Mouse (Mus musculus) hindbrain, embryonic 13.5 days (tissue): ENCODE results near the gene Garnl3. TPM values are rescaled to one million over a fixed set of nuclear protein-coding genes. Genes with fewer than 3 reads are reported as not detected.
A peak's percentile ranks its signal among the peaks of the same experiment; 100 is the strongest.
"Not testable (repeated sequence)": the region's sequence is repeated elsewhere in the genome, so short reads cannot be mapped to it uniquely, and the experiment has no call there.

Experiments
- ATAC-seq: fragments of 200-750 bp; cut with Nextera tagmentation; 2 replicates; pipeline ENCODE4 v1.8.0; 2017; ENCODE audit warnings: moderate TSS enrichment; ENCODE audit not compliant: low FRiP score
- H3K27ac ChIP-seq: fragments of 300-500 bp; sonication (generic); 2 replicates; pipeline ENCODE4 v1.5.1; 2015; ENCODE audit warnings: inconsistent platforms, mild to moderate bottlenecking, moderate library complexity
- H3K27me3 ChIP-seq: fragments of 300-500 bp; sonication (generic); 2 replicates; pipeline ENCODE4 v1.6.1; 2015; ENCODE audit warnings: mild to moderate bottlenecking, inconsistent platforms
- H3K36me3 ChIP-seq: fragments of 300-500 bp; sonication (generic); 2 replicates; pipeline ENCODE4 v1.6.1; 2015; ENCODE audit warnings: mild to moderate bottlenecking, inconsistent platforms
- H3K4me1 ChIP-seq: fragments of 300-500 bp; sonication (generic); replicated peaks from 2 replicates; pipeline ENCODE4 v1.6.1; 2015; ENCODE audit warnings: inconsistent platforms
- H3K4me2 ChIP-seq: fragments of 300-500 bp; sonication (generic); 2 replicates; pipeline ENCODE4 v1.6.1; 2015; ENCODE audit warnings: inconsistent platforms, mild to moderate bottlenecking, moderate library complexity
- H3K4me3 ChIP-seq: fragments of 300-500 bp; sonication (generic); 2 replicates; pipeline ENCODE4 v1.5.1; 2015; ENCODE audit warnings: mild to moderate bottlenecking, inconsistent platforms
- H3K9ac ChIP-seq: fragments of 300-500 bp; sonication (generic); 2 replicates; pipeline ENCODE4 v1.6.1; 2015; ENCODE audit warnings: mild to moderate bottlenecking, inconsistent platforms
- H3K9me3 ChIP-seq: fragments of 300-500 bp; sonication (generic); 2 replicates; pipeline ENCODE4 v1.6.1; 2016; ENCODE audit warnings: inconsistent platforms
- WGBS: fragments of 180-500 bp; shearing (Covaris S2); methylation state at CpG from one replicate; pipeline ENCODE4 v1.1.7; 2015; 5-methylcytosine and 5-hydroxymethylcytosine counted together
- polyA plus RNA-seq: library from polyadenylated mRNA; unstranded; fragments of >200 nt; fragmentation: Nextera tagmentation; extraction: Ambion mirVana; gene quantifications from 2 replicates; pipeline ENCODE4 v1.2.1, GENCODE M21; 2015

Garnl3 gene
- polyA plus RNA-seq, 1 experiment from 2014 or later = 36.6 TPM

DNA sequence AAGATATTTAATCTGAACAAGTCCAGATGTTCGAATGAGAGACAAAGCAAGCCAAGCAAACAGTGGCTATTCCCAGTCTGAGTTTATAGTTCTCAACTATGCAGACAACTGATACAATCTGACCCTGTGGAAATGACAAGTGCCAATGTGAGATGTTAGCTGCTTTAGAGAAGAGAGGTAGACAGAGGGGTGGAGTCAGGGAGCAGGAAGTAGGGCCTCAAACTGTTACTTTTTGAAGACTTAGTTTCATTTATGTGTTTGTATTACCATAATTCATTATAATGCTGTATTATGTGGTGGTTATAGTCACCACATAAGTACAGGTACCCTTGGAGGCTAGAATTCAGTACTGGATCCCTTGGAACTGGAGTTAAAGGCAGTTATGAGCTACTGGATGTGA, 96.2 kb downstream of the Garnl3 start:
- WGBS = 74% methylated on average over 1 of the region's 1 CpGs
- H3K36me3 ChIP-seq = peaks cover 10% of the 10 kb centered on the region
- no peak overlapping the region for H3K4me2 ChIP-seq
- no peak overlapping the region for H3K27ac ChIP-seq
- H3K9ac ChIP-seq = no peak overlapping the region
- H3K9me3 ChIP-seq = no peaks in the 10 kb centered on the region
- H3K27me3 ChIP-seq = no peaks in the 10 kb centered on the region
- H3K4me1 ChIP-seq = peaks cover 4% of the 10 kb centered on the region; the same call in 1 of the 2 replicates
- no peak for ATAC-seq
- no peak overlapping the region for H3K4me3 ChIP-seq

DNA sequence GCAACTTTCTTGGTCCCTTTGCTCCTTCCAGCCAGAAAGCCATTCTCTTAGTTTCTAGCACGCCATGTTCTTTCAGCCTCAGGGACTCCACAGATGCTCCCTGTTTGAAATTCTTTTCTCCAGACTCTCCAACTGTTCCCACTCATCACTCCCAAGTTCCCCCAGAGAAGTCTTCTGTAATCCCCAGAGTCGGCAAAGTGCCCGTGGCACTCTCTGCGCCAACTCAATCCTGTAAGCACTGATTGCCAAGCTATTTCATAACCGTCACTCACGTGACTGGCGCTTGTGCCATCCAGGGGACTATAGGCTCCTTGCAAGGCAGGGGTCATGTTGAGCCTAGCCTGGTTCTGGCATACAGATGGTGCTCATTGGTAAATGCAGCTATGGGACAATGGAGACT, 98.2 kb downstream of the Garnl3 start:
- Histone ChIP-seq H3K4me3 (no peak overlapping the region), H3K4me1 (peaks cover 4% of the 10 kb centered on the region; the same call in 1 of the 2 replicates), H3K27ac (no peak overlapping the region), H3K4me2 (no peak overlapping the region), H3K36me3 (peaks cover 18% of the 10 kb centered on the region), H3K9ac (no peak overlapping the region), H3K9me3 (no peaks in the 10 kb centered on the region), H3K27me3 (no peaks in the 10 kb centered on the region)
- no peak for ATAC-seq
- 91% methylated on average over 7 of the region's 7 CpGs for WGBS

DNA sequence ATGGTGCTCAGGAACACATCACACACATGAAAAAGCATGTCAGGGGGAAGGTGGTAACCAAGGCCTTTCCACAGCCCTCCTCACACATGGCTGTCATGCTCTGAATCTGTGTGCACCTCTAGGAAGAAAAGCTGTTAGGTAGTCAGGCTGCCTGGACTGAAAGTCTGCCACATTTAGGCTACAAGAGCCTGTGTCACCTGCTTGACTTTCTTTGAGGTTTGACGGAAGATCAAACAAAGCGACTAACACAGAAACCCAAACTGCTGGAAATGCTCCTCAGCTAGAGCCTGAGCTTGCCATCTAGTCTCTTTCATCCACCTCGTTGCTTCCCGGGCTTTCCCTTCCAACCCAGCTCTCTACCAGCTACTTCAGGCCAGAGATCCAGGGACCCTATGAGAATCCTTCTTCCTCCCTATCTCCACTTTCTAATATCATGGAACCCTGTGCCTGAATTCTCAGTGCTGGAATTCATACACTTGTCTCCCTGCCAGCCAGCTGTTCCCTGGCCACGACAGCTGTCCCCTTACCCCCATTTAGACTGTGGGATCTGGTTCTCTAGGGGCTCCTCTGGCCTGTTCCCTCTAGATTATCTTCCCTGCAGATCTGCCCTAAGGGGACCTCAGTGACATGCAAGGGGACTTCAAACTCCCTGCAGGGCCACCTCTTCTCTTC, 98.9 kb downstream of the Garnl3 start:
- peaks cover under 1% of the 10 kb centered on the region; the same call in 1 of the 2 replicates for H3K4me1 ChIP-seq
- H3K9ac ChIP-seq = no peak overlapping the region
- H3K27me3 ChIP-seq = no peaks in the 10 kb centered on the region
- H3K27ac ChIP-seq = no peak overlapping the region
- H3K9me3 ChIP-seq = no peaks in the 10 kb centered on the region
- WGBS = 90% methylated on average over 5 of the region's 5 CpGs
- peaks cover 24% of the 10 kb centered on the region for H3K36me3 ChIP-seq
- no peak for ATAC-seq
- H3K4me2 ChIP-seq = no peak overlapping the region
- no peak overlapping the region for H3K4me3 ChIP-seq

DNA sequence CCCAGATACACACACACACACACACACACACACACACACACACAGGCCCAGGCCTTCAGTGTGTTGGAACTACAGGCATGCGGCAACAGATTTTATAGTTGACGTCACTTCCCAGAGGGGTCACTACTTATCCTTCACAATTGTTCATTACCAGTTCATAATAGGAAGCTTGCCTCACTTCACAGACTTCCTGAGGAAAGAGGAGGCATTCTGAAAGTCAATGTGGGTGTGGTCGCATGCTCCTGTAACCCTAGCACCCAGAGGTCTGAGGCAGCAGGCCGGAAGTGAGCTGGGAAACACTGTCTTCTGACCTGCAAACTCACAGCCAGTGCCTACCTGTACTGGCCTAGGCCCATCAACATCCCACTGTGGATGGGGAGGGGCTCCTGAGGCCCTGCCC, 106.4 kb downstream of the Garnl3 start:
- Histone ChIP-seq H3K27ac (no peak overlapping the region), H3K4me2 (no peak overlapping the region), H3K4me1 (no peaks in the 10 kb centered on the region; the same call in 1 of the 2 replicates), H3K9ac (no peak overlapping the region; the same call in 1 of the 2 replicates), H3K27me3 (no peaks in the 10 kb centered on the region), H3K4me3 (no peak overlapping the region), H3K36me3 (peaks cover 24% of the 10 kb centered on the region), H3K9me3 (no peaks in the 10 kb centered on the region)
- ATAC-seq = no peak
- WGBS = 86% methylated on average over 4 of the region's 4 CpGs

DNA sequence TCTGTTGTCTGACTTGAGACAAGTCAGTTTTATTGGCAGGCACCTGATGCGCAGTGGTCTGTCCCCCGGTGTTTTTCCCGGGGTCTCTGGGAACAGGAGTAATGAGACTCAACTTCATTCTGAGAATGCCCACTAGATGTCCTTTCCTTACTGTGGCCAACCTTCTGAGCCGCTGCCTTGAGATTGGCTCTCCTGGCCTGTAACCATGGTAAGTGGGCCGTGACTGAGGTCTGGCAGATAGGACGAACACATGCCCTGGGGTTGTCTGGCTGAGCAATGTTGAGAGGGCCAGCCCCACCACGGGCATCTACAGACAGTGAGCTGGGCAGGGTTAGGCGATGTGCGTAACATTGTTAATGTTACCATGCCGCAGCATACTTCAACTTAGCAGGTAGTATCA, 106.9 kb downstream of the Garnl3 start:
- H3K27me3 ChIP-seq = no peaks in the 10 kb centered on the region
- no peaks in the 10 kb centered on the region for H3K9me3 ChIP-seq
- peaks cover 20% of the 10 kb centered on the region for H3K36me3 ChIP-seq
- no peaks in the 10 kb centered on the region; the same call in 1 of the 2 replicates for H3K4me1 ChIP-seq
- no peak overlapping the region for H3K4me2 ChIP-seq
- H3K9ac ChIP-seq = no peak overlapping the region
- ATAC-seq = 0 out of 2 replicates have a peak, but pooled peaks have one; percentile 24
- 68% methylated on average over 10 of the region's 10 CpGs for WGBS
- H3K4me3 ChIP-seq = no peak overlapping the region
- H3K27ac ChIP-seq = no peak overlapping the region

DNA sequence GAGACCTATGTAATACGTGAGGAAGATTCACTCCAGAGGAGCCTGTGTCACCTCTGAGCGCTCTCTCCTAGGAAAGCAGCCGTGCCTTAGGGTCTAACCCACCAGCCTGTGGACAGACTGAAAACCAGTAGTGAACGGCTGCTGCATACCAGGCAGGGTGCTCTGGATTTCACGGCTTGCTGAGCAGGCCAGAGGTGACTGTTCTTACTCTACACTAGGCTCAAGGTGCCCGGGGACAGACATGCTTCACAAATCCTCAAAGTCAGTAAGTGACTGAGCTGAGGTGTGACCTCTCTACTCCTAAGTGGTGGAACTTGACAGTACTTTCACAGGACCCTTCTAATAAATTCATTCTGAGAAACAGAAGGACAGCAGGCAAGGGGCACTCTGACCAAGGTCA, 108.6 kb downstream of the Garnl3 start:
- ATAC-seq = no peak
- no peaks in the 10 kb centered on the region; the same call in 1 of the 2 replicates for H3K4me1 ChIP-seq
- H3K27ac ChIP-seq = no peak overlapping the region
- H3K9me3 ChIP-seq = no peaks in the 10 kb centered on the region
- H3K4me3 ChIP-seq = no peak overlapping the region
- H3K4me2 ChIP-seq = no peak overlapping the region
- H3K9ac ChIP-seq = no peak overlapping the region
- H3K36me3 ChIP-seq = peaks cover 14% of the 10 kb centered on the region
- 83% methylated on average over 6 of the region's 6 CpGs for WGBS
- 0 out of 2 replicates have a peak, but pooled peaks cover 4% of the 10 kb centered on the region for H3K27me3 ChIP-seq

DNA sequence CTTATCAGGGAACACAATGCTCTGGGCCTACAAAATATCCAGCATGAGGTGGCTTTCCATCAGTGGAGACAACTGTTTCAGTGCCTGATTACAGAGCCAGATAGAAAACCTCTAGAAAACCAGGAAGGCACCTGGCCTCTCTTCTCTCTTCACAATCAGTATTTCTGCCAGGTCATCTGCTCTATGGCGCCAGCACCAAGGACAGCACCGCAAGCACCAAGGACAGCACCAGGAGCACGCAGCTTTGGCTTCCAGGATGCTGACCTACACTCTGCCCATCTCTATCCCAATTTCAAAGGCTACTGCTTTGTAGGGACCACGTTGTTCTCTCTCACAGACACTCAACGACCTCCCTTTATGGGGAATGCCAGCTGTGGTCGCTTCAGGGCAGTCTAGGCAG, 113.4 kb downstream of the Garnl3 start:
- no peak overlapping the region for H3K4me2 ChIP-seq
- no peak for ATAC-seq
- H3K4me1 ChIP-seq = no peaks in the 10 kb centered on the region
- H3K27me3 ChIP-seq = 0 out of 2 replicates have a peak, but pooled peaks cover 4% of the 10 kb centered on the region
- no peak overlapping the region for H3K9ac ChIP-seq
- WGBS = 11% methylated on average over 6 of the region's 6 CpGs
- H3K9me3 ChIP-seq = no peaks in the 10 kb centered on the region
- peaks cover 7% of the 10 kb centered on the region; the same call in 1 of the 2 replicates for H3K36me3 ChIP-seq
- no peak overlapping the region for H3K27ac ChIP-seq
- no peak overlapping the region for H3K4me3 ChIP-seq

DNA sequence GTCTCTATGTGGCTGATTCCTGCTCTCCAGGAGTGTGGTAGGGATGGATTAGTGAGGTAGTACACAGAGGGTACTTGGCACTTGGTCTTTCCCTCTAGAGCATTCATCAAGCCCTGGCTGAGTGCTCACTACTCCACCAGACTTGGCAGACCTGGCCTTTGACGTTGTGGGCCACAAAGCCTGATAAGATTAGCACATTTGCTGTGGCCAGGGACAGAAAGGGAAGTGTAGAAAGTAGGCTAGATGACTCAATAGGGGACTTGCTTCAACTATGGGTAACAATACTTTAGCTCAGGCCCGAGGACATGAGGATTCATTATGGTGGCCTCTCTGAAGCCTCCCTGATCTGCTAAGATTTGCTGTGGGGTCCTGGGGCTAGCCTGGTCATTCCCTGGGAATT, 114.3 kb downstream of the Garnl3 start:
- Histone ChIP-seq H3K9ac (no peak overlapping the region), H3K36me3 (peaks cover 7% of the 10 kb centered on the region; the same call in 1 of the 2 replicates), H3K9me3 (no peaks in the 10 kb centered on the region), H3K27me3 (0 out of 2 replicates have a peak, but pooled peaks cover 4% of the 10 kb centered on the region), H3K4me1 (no peaks in the 10 kb centered on the region), H3K4me3 (no peak overlapping the region), H3K27ac (no peak overlapping the region), H3K4me2 (no peak overlapping the region)
- WGBS = 79% methylated on average over 2 of the region's 2 CpGs
- no peak for ATAC-seq

DNA sequence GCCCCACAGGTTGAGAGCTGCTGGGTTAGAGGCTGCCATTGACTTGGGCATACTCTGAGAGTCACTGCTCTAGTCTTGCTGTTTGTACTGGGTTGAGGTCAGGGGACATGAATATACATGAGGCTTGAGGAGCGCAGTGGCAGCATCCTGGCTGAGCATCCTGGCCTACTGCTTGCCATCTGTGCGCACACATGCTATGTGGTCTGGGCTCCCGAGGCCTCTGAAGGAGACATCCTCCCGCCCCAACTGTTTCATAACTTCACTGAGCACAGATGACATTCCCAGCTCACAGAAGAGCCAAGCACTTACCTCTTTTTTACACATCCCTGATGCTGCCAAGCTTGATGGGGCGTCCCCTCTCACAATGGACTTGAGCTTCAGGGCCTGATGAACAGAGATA, 116.6 kb downstream of the Garnl3 start:
- H3K9me3 ChIP-seq = no peaks in the 10 kb centered on the region
- H3K9ac ChIP-seq = no peak overlapping the region
- no peak overlapping the region for H3K27ac ChIP-seq
- no peak for ATAC-seq
- peaks cover 7% of the 10 kb centered on the region; the same call in 1 of the 2 replicates for H3K36me3 ChIP-seq
- H3K4me2 ChIP-seq = no peak overlapping the region
- 0 out of 2 replicates have a peak, but pooled peaks cover 4% of the 10 kb centered on the region for H3K27me3 ChIP-seq
- 55% methylated on average over 5 of the region's 5 CpGs for WGBS
- H3K4me3 ChIP-seq = no peak overlapping the region
- H3K4me1 ChIP-seq = no peaks in the 10 kb centered on the region

DNA sequence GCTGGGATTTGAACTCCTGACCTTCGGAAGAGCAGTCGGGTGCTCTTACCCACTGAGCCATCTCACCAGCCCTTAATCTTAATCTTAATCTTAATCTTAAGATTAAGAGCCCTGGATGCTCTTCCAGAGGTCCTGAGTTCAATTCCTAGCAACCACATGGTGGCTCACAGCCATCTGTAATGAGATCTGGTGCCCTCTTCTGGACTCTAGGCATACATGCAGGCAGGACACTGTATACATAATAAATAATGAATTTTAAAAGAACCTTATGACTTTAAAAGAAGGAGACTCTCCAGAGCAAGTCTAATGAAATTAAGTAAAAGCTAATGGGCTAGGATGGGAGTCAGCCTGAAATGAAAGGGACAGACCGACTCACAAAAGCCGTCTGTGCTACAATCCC, 122.4 kb downstream of the Garnl3 start:
- H3K4me2 ChIP-seq, H3K4me1 ChIP-seq, ATAC-seq, H3K27ac ChIP-seq, H3K27me3 ChIP-seq, H3K9ac ChIP-seq, H3K9me3 ChIP-seq, H3K4me3 ChIP-seq: not testable (repeated sequence)
- 87% methylated on average over 4 of the region's 4 CpGs for WGBS
- H3K36me3 ChIP-seq = peaks cover 29% of the 10 kb centered on the region

DNA sequence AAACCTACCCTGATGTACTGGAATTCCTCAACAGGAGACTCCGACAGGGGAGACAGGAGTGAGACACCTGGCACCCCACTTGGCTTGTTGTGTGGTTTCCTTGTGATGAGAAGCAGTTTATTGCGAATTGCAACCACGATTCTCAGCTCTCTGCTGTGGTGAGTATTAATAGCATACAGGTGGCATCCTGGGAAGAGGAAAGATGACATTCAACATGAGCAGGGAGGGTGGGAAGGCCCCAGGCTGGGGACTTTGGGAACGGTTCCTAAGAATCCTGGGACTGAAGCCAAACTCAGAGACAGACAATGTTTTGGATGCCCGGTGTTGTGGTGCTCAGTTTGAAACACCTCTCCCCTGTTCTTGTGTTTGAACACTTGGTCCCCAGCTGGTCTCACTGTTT, 126.4 kb downstream of the Garnl3 start:
- no peak for ATAC-seq
- peaks cover 47% of the 10 kb centered on the region for H3K36me3 ChIP-seq
- no peak overlapping the region for H3K9ac ChIP-seq
- no peak overlapping the region for H3K27ac ChIP-seq
- H3K27me3 ChIP-seq = no peaks in the 10 kb centered on the region
- H3K4me3 ChIP-seq = no peak overlapping the region
- H3K4me2 ChIP-seq = no peak overlapping the region
- no peaks in the 10 kb centered on the region for H3K4me1 ChIP-seq
- WGBS = 78% methylated on average over 5 of the region's 5 CpGs
- H3K9me3 ChIP-seq = no peaks in the 10 kb centered on the region

DNA sequence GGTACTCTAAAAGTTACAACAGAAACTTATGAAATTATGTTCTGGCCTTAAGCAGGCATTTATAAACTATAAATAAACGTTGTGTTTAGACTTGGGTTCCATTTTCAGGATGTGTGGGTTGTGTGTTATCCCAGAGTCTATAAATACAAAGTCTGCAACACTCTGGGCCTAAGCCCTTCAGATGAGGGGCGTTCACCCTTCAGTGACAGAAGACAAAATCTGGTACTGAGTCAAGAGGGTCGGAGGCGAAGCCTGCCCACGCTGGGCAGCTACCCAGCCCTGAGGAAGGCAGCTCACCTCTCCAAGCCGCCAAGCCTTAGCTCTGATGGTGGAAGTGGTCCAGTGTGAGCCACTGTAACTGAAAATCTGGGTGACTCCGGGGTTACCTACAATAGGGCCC, 129.3 kb downstream of the Garnl3 start:
- no peak overlapping the region for H3K4me2 ChIP-seq
- H3K9ac ChIP-seq = no peak overlapping the region
- ATAC-seq = no peak
- WGBS = 86% methylated on average over 7 of the region's 7 CpGs
- H3K36me3 ChIP-seq = peaks cover 47% of the 10 kb centered on the region
- H3K27ac ChIP-seq = no peak overlapping the region
- H3K4me1 ChIP-seq = no peaks in the 10 kb centered on the region
- H3K9me3 ChIP-seq = no peaks in the 10 kb centered on the region
- H3K4me3 ChIP-seq = no peak overlapping the region
- no peaks in the 10 kb centered on the region for H3K27me3 ChIP-seq

DNA sequence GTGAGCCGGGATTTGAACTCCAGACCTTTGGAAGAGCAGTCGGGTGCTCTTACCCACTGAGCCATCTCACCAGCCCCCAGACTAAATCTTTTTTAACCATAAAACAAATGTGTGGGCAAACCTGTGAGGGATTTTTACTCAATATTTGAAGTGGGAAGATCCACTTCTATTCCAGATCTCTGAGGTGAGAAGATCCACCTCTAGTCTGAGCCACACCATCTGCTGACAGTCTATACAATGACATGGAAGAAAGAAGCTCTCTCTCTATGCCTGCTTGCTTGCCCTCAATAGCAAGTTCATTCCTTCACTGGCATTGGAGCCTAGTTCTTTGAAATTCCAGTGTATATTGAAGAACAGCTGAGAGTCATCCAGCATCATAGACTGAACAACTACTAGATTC, 131.7 kb downstream of the Garnl3 start:
- no peak overlapping the region for H3K4me3 ChIP-seq
- H3K27me3 ChIP-seq = no peaks in the 10 kb centered on the region
- ATAC-seq = no peak
- peaks cover 28% of the 10 kb centered on the region for H3K36me3 ChIP-seq
- no peaks in the 10 kb centered on the region for H3K4me1 ChIP-seq
- H3K27ac ChIP-seq = no peak overlapping the region
- no peaks in the 10 kb centered on the region for H3K9me3 ChIP-seq
- no peak overlapping the region for H3K9ac ChIP-seq
- H3K4me2 ChIP-seq = no peak overlapping the region
- 95% methylated on average over 2 of the region's 2 CpGs for WGBS
